Mouse (Mus musculus) CD4-positive, CD25-positive, alpha-beta regulatory T cell, adult 4 months (primary cell): ENCODE results near the gene 2900026A02Rik. TPM values are rescaled to one million over a fixed set of nuclear protein-coding genes. Genes with fewer than 3 reads are reported as not detected.

Experiments used
- ATAC-seq: one replicate; pipeline ENCODE4 v1.8.0; 2017
- polyA plus RNA-seq, 2 experiments: library from polyadenylated mRNA; unstranded; fragments of 100-300 nt; shearing (Covaris generic); gene quantifications; one replicate each; pipeline ENCODE4 v1.2.1; 2017

2900026A02Rik gene
- polyA plus RNA-seq, 2 experiments from 2014 or later = 0.89 to 0.98 TPM

GRCm38 (mm10) chr5:113146656-113147055, 74.4 kb downstream of the 2900026A02Rik start:
- ATAC-seq = no peak

GRCm38 (mm10) chr5:113145171-113145570, 75.9 kb downstream of the 2900026A02Rik start:
- no peak for ATAC-seq

GRCm38 (mm10) chr5:113142486-113142885, 78.5 kb downstream of the 2900026A02Rik start:
- ATAC-seq = no peak

GRCm38 (mm10) chr5:113142018-113142417, 79.0 kb downstream of the 2900026A02Rik start:
- ATAC-seq = no peak

GRCm38 (mm10) chr5:113140872-113141271, 80.2 kb downstream of the 2900026A02Rik start:
- no peak for ATAC-seq

- ATAC-seq = no peak
These were observed 81.0 kb downstream of the 2900026A02Rik start for GRCm38 (mm10) chr5:113140051-113140450.

- ATAC-seq = no peak
These were observed 81.8 kb downstream of the 2900026A02Rik start for GRCm38 (mm10) chr5:113139064-113139726.

- peak; percentile 32 for ATAC-seq
These were observed 82.5 kb downstream of the 2900026A02Rik start for GRCm38 (mm10) chr5:113138319-113139063.

- no peak for ATAC-seq
These were observed 83.2 kb downstream of the 2900026A02Rik start for GRCm38 (mm10) chr5:113137691-113138318.

- ATAC-seq = no peak
These were observed 84.0 kb downstream of the 2900026A02Rik start for GRCm38 (mm10) chr5:113136951-113137487.

GRCm38 (mm10) chr5:113135513-113135912, 85.5 kb downstream of the 2900026A02Rik start:
- ATAC-seq = no peak

GRCm38 (mm10) chr5:113133722-113134710, 87.0 kb downstream of the 2900026A02Rik start:
- ATAC-seq = no peak

GRCm38 (mm10) chr5:113133080-113133491, 88.0 kb downstream of the 2900026A02Rik start:
- ATAC-seq = no peak

- ATAC-seq = no peak
These were observed 88.4 kb downstream of the 2900026A02Rik start for GRCm38 (mm10) chr5:113132635-113133041.

- ATAC-seq = no peak
These were observed 92.6 kb downstream of the 2900026A02Rik start for GRCm38 (mm10) chr5:113128426-113128825.

- ATAC-seq = no peak
These were observed 94.6 kb downstream of the 2900026A02Rik start for GRCm38 (mm10) chr5:113126476-113126875.

GRCm38 (mm10) chr5:113123693-113124092, 97.3 kb downstream of the 2900026A02Rik start:
- ATAC-seq = no peak

GRCm38 (mm10) chr5:113122326-113123054, 98.5 kb downstream of the 2900026A02Rik start:
- ATAC-seq = no peak

- ATAC-seq = no peak
These were observed 99.5 kb downstream of the 2900026A02Rik start for GRCm38 (mm10) chr5:113121591-113121875.

- ATAC-seq = no peak
These were observed 100.1 kb downstream of the 2900026A02Rik start for GRCm38 (mm10) chr5:113120741-113121590.
